Mouse (Mus musculus): Measurements from ENCODE around the gene Cybc1. TPM values are rescaled to one million over a fixed set of nuclear protein-coding genes. Genes with fewer than 3 reads are reported as not detected.

Cybc1 gene
- polyA plus RNA-seq, 1 experiment from 2014 or later = 19.1 TPM

Other genes with a start within 250 kb of the Cybc1 start
- 59.5 and 79.0 TPM in 2 replicates for gene Csnk1d, start 238.0 kb downstream of the Cybc1 start, polyA plus RNA-seq (2015; fragmentation: Nextera tagmentation; extraction: Ambion mirVana)
- 0.74 and 3.4 TPM in 2 replicates for gene Cd7, start 189.9 kb downstream of the Cybc1 start, polyA plus RNA-seq (2015; fragmentation: Nextera tagmentation; extraction: Ambion mirVana)
- gene Sectm1b, start 165.8 kb downstream of the Cybc1 start, polyA plus RNA-seq (2015; fragmentation: Nextera tagmentation; extraction: Ambion mirVana) = not detected in 2 replicates
- 0.30 TPM in 1 of 2 replicates, not detected in the other for gene Sectm1a, start 148.1 kb downstream of the Cybc1 start, polyA plus RNA-seq (2015; fragmentation: Nextera tagmentation; extraction: Ambion mirVana)
- gene Tex19.2, start 110.6 kb downstream of the Cybc1 start, polyA plus RNA-seq (2015; fragmentation: Nextera tagmentation; extraction: Ambion mirVana) = not detected in 2 replicates
- 0.10 TPM in 1 of 2 replicates, not detected in the other for gene Tex19.1, start 83.2 kb downstream of the Cybc1 start, polyA plus RNA-seq (2015; fragmentation: Nextera tagmentation; extraction: Ambion mirVana)
- gene Uts2r, start 69.1 kb downstream of the Cybc1 start, polyA plus RNA-seq (2015; fragmentation: Nextera tagmentation; extraction: Ambion mirVana) = not detected in 2 replicates
- 7.3 and 9.2 TPM in 2 replicates for gene Hexdc, start 24.9 kb downstream of the Cybc1 start, polyA plus RNA-seq (2015; fragmentation: Nextera tagmentation; extraction: Ambion mirVana)
- gene Ogfod3, start 24.6 kb downstream of the Cybc1 start, polyA plus RNA-seq (2015; fragmentation: Nextera tagmentation; extraction: Ambion mirVana) = 26.4 and 29.8 TPM in 2 replicates
- 52.4 and 65.6 TPM in 2 replicates for gene Narf, start 7.9 kb upstream of the Cybc1 start, polyA plus RNA-seq (2015; fragmentation: Nextera tagmentation; extraction: Ambion mirVana)
- gene Foxk2, start 30.7 kb upstream of the Cybc1 start, polyA plus RNA-seq (2015; fragmentation: Nextera tagmentation; extraction: Ambion mirVana) = 5.7 and 8.2 TPM in 2 replicates
- 62.9 and 73.6 TPM in 2 replicates for gene Wdr45b, start 125.1 kb upstream of the Cybc1 start, polyA plus RNA-seq (2015; fragmentation: Nextera tagmentation; extraction: Ambion mirVana)
- gene Rab40b, start 158.9 kb upstream of the Cybc1 start, polyA plus RNA-seq (2015; fragmentation: Nextera tagmentation; extraction: Ambion mirVana) = 6.2 and 7.0 TPM in 2 replicates
- gene Fn3krp, start 192.1 kb upstream of the Cybc1 start, polyA plus RNA-seq (2015; fragmentation: Nextera tagmentation; extraction: Ambion mirVana) = 5.8 and 6.2 TPM in 2 replicates
- 11.7 and 14.9 TPM in 2 replicates for gene Fn3k, start 205.6 kb upstream of the Cybc1 start, polyA plus RNA-seq (2015; fragmentation: Nextera tagmentation; extraction: Ambion mirVana)
- 17.3 and 25.2 TPM in 2 replicates for gene Tbcd, start 222.6 kb upstream of the Cybc1 start, polyA plus RNA-seq (2015; fragmentation: Nextera tagmentation; extraction: Ambion mirVana)

Data from heart, embryonic 15.5 days (tissue).